Mouse (Mus musculus): ENCODE results near the gene Gm45208. TPM values are rescaled to one million over a fixed set of nuclear protein-coding genes. Genes with fewer than 3 reads are reported as not detected.

Gm45208 gene
- polyA plus RNA-seq, 1 experiment from 2014 or later = not detected

DNA sequence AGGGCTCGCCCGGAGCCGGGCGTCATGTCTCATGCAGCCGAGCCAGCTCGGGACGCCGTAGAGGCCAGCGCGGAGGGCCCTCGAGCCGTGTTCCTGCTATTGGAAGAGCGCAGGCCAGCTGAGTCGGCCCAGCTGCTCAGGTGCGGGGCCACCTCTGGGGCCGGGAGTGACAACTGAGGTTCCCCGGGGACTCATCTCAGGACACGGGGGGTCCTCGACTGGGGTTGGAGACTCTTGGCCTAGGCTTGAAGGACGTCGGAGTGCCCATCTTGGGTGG lies 40.8 kb downstream of the Gm45208 start:
- ATAC-seq = peak; percentile 37
- no peaks in the 10 kb centered on the region for H3K27me3 ChIP-seq (replicated peaks)
- H3K4me3 ChIP-seq (replicated peaks) = peak overlapping the region; percentile 62
- peak overlapping the region; percentile 69 for H3K9ac ChIP-seq
- no peaks in the 10 kb centered on the region for H3K36me3 ChIP-seq
- WGBS = 15% methylated on average over 21 of the region's 21 CpGs
- no peaks in the 10 kb centered on the region for H3K9me3 ChIP-seq
- peak overlapping the region; percentile 68 for H3K4me2 ChIP-seq (replicated peaks)
- peaks cover 7% of the 10 kb centered on the region; the same call in 1 of the 2 replicates for H3K4me1 ChIP-seq (replicated peaks)
- H3K27ac ChIP-seq = peak overlapping the region; percentile 70

DNA sequence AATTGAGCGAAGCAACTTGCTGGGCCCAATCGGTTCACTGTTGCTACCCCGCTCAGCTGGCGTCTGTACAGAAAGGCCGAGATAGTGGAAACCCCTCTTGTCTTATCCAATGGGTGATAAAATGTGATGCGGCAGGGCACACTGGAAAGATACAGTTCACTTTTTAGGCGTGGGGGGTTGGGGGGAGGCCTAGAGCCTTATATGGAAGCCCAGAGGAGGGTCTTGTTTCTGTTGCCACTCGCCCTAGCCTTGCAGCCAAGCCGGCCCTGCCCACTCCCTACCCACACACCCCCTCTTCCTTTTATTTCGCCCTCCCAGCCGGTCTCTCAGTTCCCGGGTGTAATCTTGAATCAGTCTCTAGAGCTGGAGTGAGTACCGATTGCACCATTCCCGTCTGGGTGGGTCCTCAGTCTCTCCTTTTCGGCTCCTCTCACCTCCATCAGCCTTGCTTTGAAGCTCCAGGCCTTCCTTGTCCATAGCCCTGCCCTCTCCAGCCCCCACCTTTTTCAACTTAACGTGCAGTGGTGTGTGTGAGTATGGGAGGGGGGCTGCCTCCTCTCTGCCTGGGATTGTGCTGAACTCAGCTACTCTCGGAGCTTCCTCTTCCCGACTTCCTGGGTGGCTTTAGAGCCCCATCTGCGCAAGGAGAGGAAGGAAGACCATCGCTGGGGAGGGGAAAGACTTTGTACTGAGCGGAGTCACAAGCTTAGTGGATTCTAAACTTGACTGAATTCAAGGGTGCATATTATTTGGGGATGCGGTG lies 41.8 kb downstream of the Gm45208 start:
- peak; percentile 7; the same call in 1 of the 2 replicates for ATAC-seq
- H3K36me3 ChIP-seq = no peaks in the 10 kb centered on the region
- peak overlapping the region; percentile 48; the same call in 1 of the 2 replicates for H3K27ac ChIP-seq
- no peaks in the 10 kb centered on the region for H3K9me3 ChIP-seq
- peak overlapping the region; percentile 68 for H3K4me2 ChIP-seq (replicated peaks)
- H3K4me1 ChIP-seq (replicated peaks) = peaks cover 7% of the 10 kb centered on the region; the same call in 1 of the 2 replicates
- peak overlapping the region; percentile 62 for H3K4me3 ChIP-seq (replicated peaks)
- peak overlapping the region; percentile 69; the same call in 1 of the 2 replicates for H3K9ac ChIP-seq
- 14% methylated on average over 22 of the region's 22 CpGs for WGBS
- no peaks in the 10 kb centered on the region for H3K27me3 ChIP-seq (replicated peaks)

DNA sequence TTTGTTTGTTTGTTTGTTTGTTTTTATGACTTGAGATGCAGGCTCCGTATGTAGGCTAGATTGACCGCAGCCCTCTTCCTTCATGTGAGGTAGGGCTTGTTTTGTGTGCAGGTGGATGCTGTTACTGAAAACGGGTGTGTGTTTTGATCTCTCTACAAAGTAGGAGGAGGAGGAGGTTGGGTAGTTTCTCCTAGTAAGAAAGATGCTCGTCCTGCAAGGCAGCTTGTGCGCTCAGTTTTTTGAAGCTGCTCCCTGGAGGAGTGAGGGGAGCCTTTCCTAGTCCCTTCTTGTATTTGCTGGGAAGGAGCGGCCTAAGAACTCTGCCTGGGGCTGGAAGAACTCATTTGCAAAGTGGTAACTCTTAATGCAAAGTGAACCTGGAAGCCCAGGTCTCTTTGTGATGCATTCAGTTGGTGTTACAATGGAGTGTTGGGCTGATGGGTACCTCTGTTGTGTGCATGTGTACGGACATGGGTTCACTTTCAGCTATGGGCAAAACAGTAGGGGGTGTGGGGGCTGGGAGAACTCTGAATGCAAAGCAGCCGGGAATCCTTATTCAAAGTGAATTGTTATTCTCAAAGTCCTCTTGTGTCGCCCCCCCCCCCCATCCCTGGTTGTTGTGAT lies 42.7 kb downstream of the Gm45208 start:
- H3K9ac ChIP-seq = no peak overlapping the region
- no peaks in the 10 kb centered on the region for H3K9me3 ChIP-seq
- H3K4me3 ChIP-seq (replicated peaks) = peak overlapping the region; percentile 62
- H3K36me3 ChIP-seq = no peaks in the 10 kb centered on the region
- no peaks in the 10 kb centered on the region for H3K27me3 ChIP-seq (replicated peaks)
- peak overlapping the region; percentile 68 for H3K4me2 ChIP-seq (replicated peaks)
- H3K4me1 ChIP-seq (replicated peaks) = peaks cover 7% of the 10 kb centered on the region; the same call in 1 of the 2 replicates
- no peak for ATAC-seq
- 30% methylated on average over 9 of the region's 9 CpGs for WGBS
- no peak overlapping the region for H3K27ac ChIP-seq

DNA sequence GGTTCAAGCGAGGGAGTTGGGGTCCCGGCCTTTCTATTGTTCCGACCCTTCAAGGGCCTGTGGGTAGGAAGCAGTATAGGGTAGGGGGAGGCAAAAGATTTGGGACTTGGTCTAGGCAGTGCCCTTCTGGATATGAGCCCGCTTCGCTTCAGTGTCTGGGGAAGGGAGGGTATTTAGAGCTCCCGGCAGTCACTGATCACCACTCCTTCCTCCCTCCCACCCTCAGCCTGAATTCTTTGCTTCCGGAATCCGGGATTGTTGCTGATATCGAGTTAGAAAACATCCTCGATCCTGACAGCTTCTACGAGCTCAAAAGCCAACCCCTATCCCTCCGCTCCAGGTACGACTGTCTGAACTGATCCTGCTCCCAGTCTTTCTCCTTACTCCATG lies 43.2 kb downstream of the Gm45208 start:
- no peak overlapping the region for H3K27ac ChIP-seq
- ATAC-seq = no peak
- WGBS = 28% methylated on average over 13 of the region's 13 CpGs
- H3K4me1 ChIP-seq (replicated peaks) = peaks cover 7% of the 10 kb centered on the region; the same call in 1 of the 2 replicates
- H3K36me3 ChIP-seq = no peaks in the 10 kb centered on the region
- peak overlapping the region; percentile 18 for H3K4me3 ChIP-seq (replicated peaks)
- H3K27me3 ChIP-seq (replicated peaks) = no peaks in the 10 kb centered on the region
- H3K9me3 ChIP-seq = no peaks in the 10 kb centered on the region
- H3K9ac ChIP-seq = no peak overlapping the region
- peak overlapping the region; percentile 68 for H3K4me2 ChIP-seq (replicated peaks)

DNA sequence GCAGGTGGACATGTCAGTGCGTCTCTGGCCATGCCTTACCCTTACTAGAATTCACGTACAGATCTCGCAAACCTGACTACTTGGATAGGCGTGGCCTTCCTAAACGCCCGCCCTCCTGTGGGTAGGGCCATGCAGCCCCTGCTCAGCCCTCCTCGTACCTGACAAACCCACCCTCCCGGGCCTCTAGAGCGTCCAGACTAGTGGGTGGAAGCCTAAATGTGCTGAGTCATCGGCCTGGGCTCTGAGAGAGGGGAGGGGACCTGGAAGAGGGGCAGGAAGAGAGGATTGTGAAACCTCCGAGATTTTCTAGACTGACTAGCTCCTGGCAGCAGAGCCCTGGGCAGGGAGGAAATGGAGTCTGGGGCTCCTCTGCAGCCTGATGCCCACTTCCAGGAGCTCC lies 43.7 kb downstream of the Gm45208 start:
- WGBS = 13% methylated on average over 11 of the region's 11 CpGs
- H3K27me3 ChIP-seq (replicated peaks) = no peaks in the 10 kb centered on the region
- H3K4me3 ChIP-seq (replicated peaks) = peak overlapping the region; percentile 18; the same call in 1 of the 2 replicates
- ATAC-seq = peak; percentile 72
- H3K9ac ChIP-seq = no peak overlapping the region
- H3K9me3 ChIP-seq = no peaks in the 10 kb centered on the region
- H3K36me3 ChIP-seq = peaks cover 2% of the 10 kb centered on the region; the same call in 1 of the 2 replicates
- H3K4me2 ChIP-seq (replicated peaks) = peak overlapping the region; percentile 68
- no peak overlapping the region for H3K27ac ChIP-seq
- H3K4me1 ChIP-seq (replicated peaks) = peaks cover 7% of the 10 kb centered on the region; the same call in 1 of the 2 replicates

DNA sequence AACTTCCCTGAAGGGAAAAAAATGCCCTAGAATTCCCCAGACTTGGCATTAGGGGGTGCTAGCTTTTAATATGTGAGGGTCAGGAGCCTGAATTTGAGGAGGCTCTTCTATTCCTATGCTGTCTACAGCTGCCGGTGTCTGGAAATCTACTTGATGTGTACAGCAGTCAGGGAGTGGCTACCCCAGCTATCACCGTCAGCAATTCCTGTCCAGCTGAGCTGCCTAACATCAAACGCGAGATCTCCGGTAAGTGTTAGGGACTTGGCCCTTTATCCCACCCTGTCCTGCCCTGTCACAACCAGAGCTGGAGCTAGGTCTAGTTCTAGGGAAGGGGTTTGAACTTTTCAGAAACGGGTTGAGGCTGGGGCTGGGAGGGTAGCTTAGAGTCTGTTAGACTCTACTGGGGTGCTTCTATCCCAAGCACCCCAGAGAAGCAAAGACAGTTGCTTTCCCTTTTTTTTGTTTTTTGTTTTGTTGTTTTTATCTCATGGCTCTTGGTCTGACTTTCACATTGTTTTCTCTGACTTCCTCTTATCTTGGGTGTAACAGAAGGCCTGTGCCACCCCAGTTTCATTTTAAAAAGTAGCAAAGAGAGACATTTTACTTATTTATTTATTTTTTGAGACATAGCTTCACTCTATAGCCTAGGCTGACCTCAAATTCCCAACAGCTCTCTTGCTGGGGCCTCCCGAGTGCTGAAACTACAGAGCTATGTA lies 47.4 kb downstream of the Gm45208 start:
- H3K9ac ChIP-seq = no peak overlapping the region
- H3K9me3 ChIP-seq = no peaks in the 10 kb centered on the region
- no peaks in the 10 kb centered on the region for H3K27me3 ChIP-seq (replicated peaks)
- H3K4me3 ChIP-seq (replicated peaks) = no peak overlapping the region
- peaks cover 5% of the 10 kb centered on the region; the same call in 1 of the 2 replicates for H3K4me1 ChIP-seq (replicated peaks)
- 82% methylated on average over 7 of the region's 7 CpGs for WGBS
- no peak overlapping the region for H3K4me2 ChIP-seq (replicated peaks)
- no peak for ATAC-seq
- H3K27ac ChIP-seq = no peak overlapping the region
- H3K36me3 ChIP-seq = peaks cover 2% of the 10 kb centered on the region; the same call in 1 of the 2 replicates

DNA sequence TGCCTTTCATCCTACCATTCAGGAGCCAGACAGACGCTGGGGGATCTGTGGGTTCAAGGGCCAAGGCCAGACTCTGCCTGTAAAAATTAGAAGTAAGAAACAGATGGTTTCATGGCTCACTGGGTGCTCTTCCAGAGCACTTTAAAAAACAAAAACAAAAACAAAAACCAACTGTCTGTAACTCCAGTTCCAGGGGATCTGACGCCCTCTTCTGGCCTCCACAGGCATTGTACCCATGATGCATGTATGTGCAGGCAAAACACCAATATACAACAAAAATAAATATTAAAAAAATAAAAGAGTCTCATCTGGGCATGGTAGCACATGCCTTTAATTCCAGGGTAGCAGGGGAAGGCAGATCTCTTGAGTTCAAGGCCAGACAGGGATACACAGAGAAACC lies 50.7 kb downstream of the Gm45208 start:
- WGBS = 60% methylated on average over 2 of the region's 2 CpGs
- Histone ChIP-seq H3K4me3 (replicated peaks) (no peak overlapping the region), H3K9me3 (no peaks in the 10 kb centered on the region), H3K27me3 (replicated peaks) (no peaks in the 10 kb centered on the region), H3K9ac (no peak overlapping the region), H3K27ac (no peak overlapping the region), H3K36me3 (peaks cover 2% of the 10 kb centered on the region; the same call in 1 of the 2 replicates), H3K4me1 (replicated peaks) (no peaks in the 10 kb centered on the region), H3K4me2 (replicated peaks) (no peak overlapping the region)
- ATAC-seq = no peak

DNA sequence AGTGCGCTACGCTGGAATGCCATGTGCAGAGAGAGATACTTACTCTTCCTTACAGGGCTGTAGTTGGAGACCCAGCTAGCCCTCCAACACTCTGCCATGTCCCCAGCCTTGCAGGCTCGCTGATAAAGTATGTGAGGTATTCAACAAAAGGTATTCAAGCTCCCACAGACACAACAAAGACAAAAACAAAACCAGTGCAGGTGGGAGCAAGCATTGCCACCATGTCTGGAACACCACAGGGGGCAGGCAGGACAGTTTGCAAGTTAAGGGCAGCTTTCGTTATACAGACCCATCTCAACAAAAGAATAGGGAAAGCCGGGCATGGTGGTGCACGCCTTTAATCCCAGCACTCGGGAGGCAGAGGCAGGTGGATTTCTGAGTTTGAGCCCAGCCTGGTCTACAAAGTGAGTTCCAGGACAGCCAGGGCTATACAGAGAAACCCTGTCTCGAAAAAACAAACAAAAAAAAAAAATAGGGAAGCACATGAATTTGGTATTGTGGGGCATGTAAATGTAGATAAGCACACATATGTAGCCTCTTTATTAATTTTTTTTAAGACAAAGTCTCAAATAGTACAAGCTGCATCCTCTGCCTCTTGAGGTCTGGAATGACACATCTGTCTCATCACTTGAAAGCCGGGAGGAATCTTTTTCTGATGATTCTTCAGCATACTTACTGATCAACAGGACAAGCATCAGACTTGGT lies 53.6 kb downstream of the Gm45208 start:
- H3K4me2 ChIP-seq (replicated peaks) = no peak overlapping the region
- no peaks in the 10 kb centered on the region for H3K9me3 ChIP-seq
- ATAC-seq = no peak
- H3K36me3 ChIP-seq = peaks cover 1% of the 10 kb centered on the region; the same call in 1 of the 2 replicates
- no peak overlapping the region for H3K27ac ChIP-seq
- H3K27me3 ChIP-seq (replicated peaks) = no peaks in the 10 kb centered on the region
- no peak overlapping the region for H3K4me3 ChIP-seq (replicated peaks)
- 72% methylated on average over 9 of the region's 9 CpGs for WGBS
- no peaks in the 10 kb centered on the region for H3K4me1 ChIP-seq (replicated peaks)
- no peak overlapping the region for H3K9ac ChIP-seq

DNA sequence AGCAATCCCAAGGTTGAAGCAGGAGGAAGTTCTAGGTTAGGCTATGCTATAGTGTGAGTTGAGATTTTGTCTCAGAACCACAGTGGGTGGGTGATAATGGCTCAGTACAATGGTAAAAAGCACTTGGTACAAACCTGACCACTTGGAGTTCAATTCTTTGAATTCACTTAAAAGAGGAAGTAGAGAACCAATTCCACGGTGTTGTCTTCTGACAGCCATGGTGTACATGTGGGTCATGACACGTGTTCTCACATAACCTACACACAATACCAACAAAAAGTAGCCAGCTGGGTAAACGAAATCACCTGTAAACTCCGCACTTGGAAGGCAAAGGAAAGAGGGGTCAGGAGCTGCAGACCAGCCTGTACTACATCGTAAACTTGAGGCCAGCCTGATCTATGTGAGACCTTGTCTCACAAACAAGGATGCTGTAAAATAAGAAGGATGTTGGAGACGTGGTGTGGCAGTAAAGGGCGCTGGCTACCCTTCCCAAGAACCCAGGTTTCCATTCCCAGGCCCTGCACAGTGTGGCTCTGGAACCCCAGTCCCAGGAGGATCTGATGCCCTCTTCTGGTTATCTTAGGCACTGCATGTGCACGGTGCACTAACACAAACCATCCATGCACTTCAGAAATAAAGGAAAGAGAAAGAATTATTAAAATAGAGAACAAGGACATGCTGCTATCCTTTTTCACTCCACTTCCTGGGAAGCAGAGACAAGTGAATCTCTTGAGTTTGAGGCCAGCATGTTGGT lies 54.5 kb downstream of the Gm45208 start:
- Histone ChIP-seq H3K4me2 (replicated peaks) (no peak overlapping the region), H3K9ac (no peak overlapping the region), H3K9me3 (no peaks in the 10 kb centered on the region), H3K4me1 (replicated peaks) (no peaks in the 10 kb centered on the region), H3K27me3 (replicated peaks) (no peaks in the 10 kb centered on the region), H3K27ac (no peak overlapping the region), H3K36me3 (no peaks in the 10 kb centered on the region), H3K4me3 (replicated peaks) (no peak overlapping the region)
- WGBS = 50% methylated on average over 8 of the region's 8 CpGs
- ATAC-seq = peak; percentile 71

DNA sequence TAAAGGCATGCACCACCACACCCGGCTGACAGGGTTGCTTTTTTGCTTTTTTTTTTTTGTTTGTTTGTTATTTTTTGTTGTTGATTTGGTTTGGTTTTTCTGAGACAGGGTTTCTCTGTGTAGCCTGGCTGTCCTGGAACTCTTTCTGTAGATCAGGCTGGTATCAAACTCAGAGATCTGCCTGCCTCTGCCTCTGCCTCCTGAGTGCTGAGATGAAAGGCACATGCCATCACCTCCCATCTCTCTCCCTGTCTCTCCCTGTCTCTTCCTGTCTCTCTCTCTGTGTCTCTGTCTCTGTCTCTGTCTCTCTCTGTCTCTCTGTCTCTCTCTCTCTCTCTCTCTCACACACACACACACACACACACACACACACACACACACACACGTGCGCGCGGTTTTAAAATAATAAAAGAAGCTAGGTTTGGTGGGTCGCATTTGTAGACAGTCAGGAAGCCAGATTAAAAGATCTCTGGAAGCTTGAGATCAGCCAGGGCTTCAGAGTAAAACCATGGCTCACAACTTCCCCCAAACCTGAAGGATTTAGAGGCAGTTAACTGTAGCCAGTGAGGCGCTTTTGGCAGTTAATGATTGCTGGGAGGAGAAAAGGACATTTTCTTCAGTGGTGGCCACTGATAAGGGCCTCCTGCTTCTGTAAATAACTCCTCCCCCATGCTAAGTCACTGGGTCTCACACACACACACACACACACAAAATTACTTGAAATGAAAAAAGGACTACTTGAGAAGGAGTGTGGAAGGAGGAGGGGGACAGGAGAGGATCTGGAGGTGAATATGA lies 56.6 kb downstream of the Gm45208 start:
- Histone ChIP-seq H3K9me3 (no peaks in the 10 kb centered on the region), H3K9ac (no peak overlapping the region), H3K27me3 (replicated peaks) (no peaks in the 10 kb centered on the region), H3K4me3 (replicated peaks) (no peak overlapping the region), H3K27ac (no peak overlapping the region), H3K36me3 (no peaks in the 10 kb centered on the region), H3K4me1 (replicated peaks) (no peaks in the 10 kb centered on the region), H3K4me2 (replicated peaks) (no peak overlapping the region)
- peak; percentile 52; the same call in 1 of the 2 replicates for ATAC-seq
- 65% methylated on average over 7 of the region's 7 CpGs for WGBS

DNA sequence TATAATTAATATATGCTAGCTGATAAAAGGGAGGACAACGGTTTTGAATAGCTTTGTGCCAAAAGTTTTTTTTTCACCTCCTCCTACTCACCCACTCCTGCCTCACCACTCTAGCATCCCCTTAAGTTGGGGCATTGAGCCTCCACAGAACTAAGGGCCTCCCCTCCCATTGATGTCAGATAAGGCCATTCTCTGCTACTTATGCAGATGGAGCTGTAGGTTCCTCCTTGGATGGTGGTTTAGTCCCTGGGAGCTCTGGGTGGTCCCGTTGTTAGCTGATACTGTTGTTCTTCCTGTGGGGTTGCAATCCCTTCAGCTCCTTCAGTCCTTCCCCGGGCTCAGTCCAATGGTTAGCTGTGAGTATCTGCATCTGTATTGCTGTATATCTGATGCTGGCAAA lies 57.2 kb downstream of the Gm45208 start:
- no peak for ATAC-seq

More for the DNA sequence above, 57.2 kb downstream of the Gm45208 start:
- Histone ChIP-seq H3K27me3 (replicated peaks) (no peaks in the 10 kb centered on the region), H3K27ac (no peak overlapping the region), H3K4me1 (replicated peaks) (no peaks in the 10 kb centered on the region), H3K36me3 (no peaks in the 10 kb centered on the region), H3K4me2 (replicated peaks) (no peak overlapping the region), H3K4me3 (replicated peaks) (no peak overlapping the region), H3K9ac (no peak overlapping the region), H3K9me3 (no peaks in the 10 kb centered on the region)
- WGBS = 19% methylated on average over 3 of the region's 3 CpGs

Measured in intestine, embryonic 15.5 days (tissue).